Mouse (Mus musculus): ENCODE measurements at regions not wholly inside any gene's neighbourhood (a gene's known extent, or its start where the extent isn't known, plus 50 kb on each side); places are given as distances from the start of the nearest gene placed in this dataset.
A peak's percentile ranks its signal among the peaks of the same experiment; 100 is the strongest.
"Not testable (repeated sequence)": the region's sequence is repeated elsewhere in the genome, so short reads cannot be mapped to it uniquely, and the experiment has no call there.

DNA sequence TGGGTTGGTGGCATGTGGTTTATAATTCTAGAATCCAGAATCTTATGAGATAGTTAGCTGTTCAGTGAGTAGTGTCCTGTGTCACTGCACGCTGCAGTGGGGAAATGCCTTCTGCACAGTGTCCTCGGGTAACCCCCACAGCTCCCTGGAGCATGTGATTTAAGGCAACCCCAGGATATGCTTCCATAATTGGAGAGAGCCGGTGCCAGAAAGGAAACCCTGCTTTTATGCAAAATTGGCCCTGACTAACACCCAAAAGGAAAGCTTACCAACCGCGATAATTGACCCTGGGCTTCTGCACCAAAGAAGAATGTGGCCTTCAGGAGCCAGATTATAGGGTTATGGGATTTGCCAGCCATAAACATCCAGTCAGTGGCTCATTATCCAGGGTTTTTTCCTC is 376.9 kb upstream of the Rgma start:
- peak in 1 of 2 experiments; percentile 34 for DNase-seq (ENCODE audit: inconsistent age in 2 of 2, low spot score in 1 of 2)

- DNase-seq (ENCODE audit: inconsistent age in 2 of 2, low spot score in 1 of 2), result no peak
Measured at GRCm38 (mm10) chr7:73019151-73019550, 356.2 kb upstream of the Rgma start.

GRCm38 (mm10) chr7:73019764-73020354 is 355.4 kb upstream of the Rgma start:
- no peak for DNase-seq (ENCODE audit: inconsistent age in 2 of 2, low spot score in 1 of 2)

GRCm38 (mm10) chr7:73021786-73022185 is 353.5 kb upstream of the Rgma start:
- DNase-seq (ENCODE audit: inconsistent age in 2 of 2, low spot score in 1 of 2), result peak; percentile 6 to 72

- DNase-seq (ENCODE audit: inconsistent age in 2 of 2, low spot score in 1 of 2), result no peak
Measured at GRCm38 (mm10) chr7:73025640-73026039, 349.7 kb upstream of the Rgma start.

- peak; percentile 13 to 27 for DNase-seq (ENCODE audit: inconsistent age in 2 of 2, low spot score in 1 of 2)
Measured at GRCm38 (mm10) chr7:73028952-73029351, 346.4 kb upstream of the Rgma start.

GRCm38 (mm10) chr7:73031407-73031806 is 343.9 kb upstream of the Rgma start:
- no peak for DNase-seq (ENCODE audit: inconsistent age in 2 of 2, low spot score in 1 of 2)

- peak in 1 of 2 experiments; percentile 25 for DNase-seq (ENCODE audit: inconsistent age in 2 of 2, low spot score in 1 of 2)
Measured at GRCm38 (mm10) chr7:73032316-73032980, 342.9 kb upstream of the Rgma start.

GRCm38 (mm10) chr7:73036801-73037555 is 338.3 kb upstream of the Rgma start:
- peak; percentile 27 to 57 for DNase-seq (ENCODE audit: inconsistent age in 2 of 2, low spot score in 1 of 2)

- no peak for DNase-seq (ENCODE audit: inconsistent age in 2 of 2, low spot score in 1 of 2)
Measured at GRCm38 (mm10) chr7:73037638-73038037, 337.7 kb upstream of the Rgma start.

DNA sequence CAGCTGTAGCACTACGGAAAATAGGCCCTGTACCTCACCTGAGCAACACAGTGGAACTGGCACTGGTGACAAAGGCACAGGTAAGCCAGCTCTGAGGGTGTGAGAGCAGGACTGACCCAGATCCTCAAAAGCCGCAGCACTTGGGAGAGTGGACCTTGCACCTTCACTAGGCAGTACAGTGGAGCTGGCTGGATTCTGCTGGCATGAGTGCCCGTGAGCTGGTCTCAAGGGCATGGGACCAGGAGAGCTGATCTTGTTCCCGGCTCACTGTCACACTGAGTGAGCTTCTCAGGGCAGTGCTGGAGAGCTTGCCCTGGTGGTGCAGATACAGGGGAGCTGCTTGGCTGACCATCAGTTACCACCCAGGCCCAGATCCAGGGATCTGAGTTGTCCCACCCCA is 335.4 kb upstream of the Rgma start:
- DNase-seq (ENCODE audit: inconsistent age in 2 of 2, low spot score in 1 of 2), result no peak

DNA sequence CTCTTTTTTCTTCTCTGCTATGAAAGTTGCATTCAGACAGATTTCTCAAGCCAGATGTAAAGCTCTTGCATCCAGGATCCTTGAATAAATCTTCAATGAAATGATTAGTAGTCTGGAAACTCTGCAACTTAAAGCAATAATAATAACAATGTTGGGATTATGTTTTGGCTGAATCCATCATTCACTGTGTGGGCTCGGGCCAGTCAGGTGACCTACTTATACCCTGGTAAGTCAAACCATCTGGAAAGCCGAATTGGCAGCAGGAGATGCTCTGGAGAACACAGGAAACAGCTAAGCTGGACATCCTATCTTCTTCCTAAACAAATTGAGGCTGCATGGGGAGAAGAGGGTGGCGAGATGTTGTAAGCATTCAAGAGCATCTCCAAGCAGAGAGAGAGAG is 331.0 kb upstream of the Rgma start:
- DNase-seq (ENCODE audit: inconsistent age in 2 of 2, low spot score in 1 of 2), result no peak

DNA sequence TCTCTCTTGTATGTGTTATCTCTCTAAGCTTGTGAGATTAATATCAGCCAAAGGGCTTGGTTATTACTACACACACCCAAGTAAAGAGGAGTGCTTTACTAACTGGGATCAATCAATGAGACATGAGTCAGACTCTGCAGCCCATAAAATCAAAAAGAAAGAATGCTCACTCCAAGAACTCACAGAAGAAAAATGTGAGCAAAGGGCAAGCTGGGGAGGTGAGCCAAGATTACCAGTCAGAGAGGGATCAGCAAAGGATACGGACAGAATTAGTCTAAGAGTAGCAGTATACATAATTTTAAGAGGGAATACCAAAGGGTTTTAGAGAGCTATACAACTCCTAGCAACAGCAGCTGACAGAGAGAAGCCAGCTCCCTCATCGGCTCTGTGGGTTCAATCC is 319.4 kb upstream of the Rgma start:
- DNase-seq (ENCODE audit: inconsistent age in 2 of 2, low spot score in 1 of 2), result no peak

DNA sequence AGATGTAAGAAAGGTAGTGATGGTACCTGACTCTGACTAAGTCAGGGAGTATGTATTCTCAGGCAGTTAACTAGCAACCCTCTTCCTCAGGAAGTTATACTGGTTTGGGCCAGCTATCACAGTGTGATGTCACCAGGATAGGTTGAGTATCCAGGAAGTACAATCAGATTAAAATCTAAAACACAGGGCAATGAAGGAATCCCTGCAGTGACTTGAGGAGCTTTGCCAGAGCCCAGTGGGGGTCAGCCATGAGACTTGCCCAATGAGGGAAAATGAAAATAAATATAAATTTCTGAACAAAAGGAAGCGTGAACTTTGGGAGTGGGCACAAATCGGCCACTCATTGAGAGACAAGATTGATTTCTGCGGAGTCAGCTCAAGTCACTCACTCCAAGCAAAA is 311.8 kb upstream of the Rgma start:
- no peak for DNase-seq (ENCODE audit: inconsistent age in 2 of 2, low spot score in 1 of 2)

- no peak for DNase-seq (ENCODE audit: inconsistent age in 2 of 2, low spot score in 1 of 2)
Measured at GRCm38 (mm10) chr7:73068534-73068933, 306.8 kb upstream of the Rgma start.

GRCm38 (mm10) chr7:73069352-73069751 is 306.0 kb upstream of the Rgma start:
- no peak for DNase-seq (ENCODE audit: inconsistent age in 2 of 2, low spot score in 1 of 2)

DNA sequence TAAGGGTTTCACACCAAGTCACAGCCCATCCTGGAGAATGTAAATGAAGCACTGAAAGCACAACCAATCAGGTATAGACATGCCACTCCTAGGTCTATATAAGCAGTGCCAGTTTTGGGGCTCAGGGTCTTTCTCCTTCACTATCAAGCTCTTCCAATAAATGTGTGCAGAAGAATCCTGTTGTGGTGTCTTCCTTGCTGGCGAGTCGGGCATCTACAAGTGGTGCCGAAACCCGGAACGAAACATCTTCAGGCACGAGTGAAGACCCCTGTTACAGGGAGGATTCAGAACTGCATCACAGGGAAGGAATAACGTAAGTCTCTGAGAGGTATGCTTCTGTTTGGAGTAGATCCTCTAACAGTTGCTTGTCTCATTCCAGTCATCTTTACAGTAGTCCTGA is 299.9 kb upstream of the Rgma start:
- not testable (repeated sequence) for DNase-seq (ENCODE audit: inconsistent age in 2 of 2, low spot score in 1 of 2)

DNA sequence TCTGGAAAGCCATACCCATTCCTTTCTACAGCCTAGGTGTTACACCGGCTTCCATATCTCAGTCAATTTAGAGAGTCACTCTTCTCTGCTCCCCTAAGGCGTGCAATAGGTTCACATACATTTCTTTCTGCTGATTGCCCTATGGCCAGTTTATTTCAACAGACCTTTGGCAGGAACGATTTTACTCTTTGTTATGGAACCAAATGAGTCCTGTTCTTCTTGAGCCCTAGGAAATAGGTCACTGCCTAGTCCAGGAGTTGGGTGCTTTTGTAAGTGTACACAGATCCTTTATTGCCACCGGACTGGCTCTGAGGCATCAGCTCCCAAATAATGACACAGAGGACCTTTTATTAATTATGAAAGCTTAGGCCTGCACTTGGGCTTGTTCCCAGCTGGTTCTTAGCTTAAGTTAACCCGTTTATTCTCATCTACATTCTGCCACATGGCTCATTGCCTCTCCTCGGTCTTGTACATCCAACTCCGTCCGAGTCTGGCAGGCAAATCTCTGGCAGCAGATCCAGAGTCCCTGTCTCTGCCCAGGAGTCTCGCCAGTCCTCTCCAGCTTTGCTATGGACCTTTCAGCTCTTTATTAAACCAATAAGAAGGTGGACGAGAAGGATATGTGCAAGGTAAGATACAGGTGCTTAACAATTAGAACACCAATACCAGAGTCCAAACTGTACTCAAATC is 287.7 kb upstream of the Rgma start:
- DNase-seq (ENCODE audit: inconsistent age in 2 of 2, low spot score in 1 of 2), result no peak

- no peak for DNase-seq (ENCODE audit: inconsistent age in 2 of 2, low spot score in 1 of 2)
Measured at GRCm38 (mm10) chr7:73088321-73088720, 287.0 kb upstream of the Rgma start.

DNA sequence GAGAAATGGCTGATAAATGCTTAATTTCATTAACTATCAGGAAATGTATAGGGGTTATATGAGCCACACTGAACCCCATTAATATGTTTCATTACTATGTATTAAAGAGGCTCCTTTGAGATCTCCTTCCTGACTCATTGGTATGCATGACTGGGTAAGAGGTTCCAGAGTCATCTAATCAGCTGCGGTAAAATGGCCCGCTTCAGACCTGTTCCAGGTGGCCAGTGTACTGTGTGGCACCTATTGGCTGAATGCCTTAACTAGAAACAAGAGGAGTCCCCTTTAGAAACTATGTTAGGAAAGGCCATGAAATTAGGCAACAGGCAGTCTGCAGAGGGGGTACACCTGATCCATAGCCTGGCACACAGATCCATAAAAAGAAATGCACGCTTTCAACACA is 283.6 kb upstream of the Rgma start:
- DNase-seq (ENCODE audit: inconsistent age in 2 of 2, low spot score in 1 of 2), result no peak

- peak in 1 of 2 experiments; percentile 46 for DNase-seq (ENCODE audit: inconsistent age in 2 of 2, low spot score in 1 of 2)
Measured at GRCm38 (mm10) chr7:73094059-73094458, 281.2 kb upstream of the Rgma start.

- DNase-seq (ENCODE audit: inconsistent age in 2 of 2, low spot score in 1 of 2), result peak; percentile 8 to 58
Measured at GRCm38 (mm10) chr7:73118871-73119270, 256.4 kb upstream of the Rgma start.

Data from adrenal gland, adult (tissue).